Mouse (Mus musculus): ENCODE data around the gene Nmral1. TPM values are rescaled to one million over a fixed set of nuclear protein-coding genes. Genes with fewer than 3 reads are reported as not detected.
"Not testable (repeated sequence)": the region's sequence is repeated elsewhere in the genome, so short reads cannot be mapped to it uniquely, and the experiment has no call there.

Gene Nmral1
- 51.3 and 52.5 TPM in 2 replicates for polyA plus RNA-seq (2015; fragmentation: Nextera tagmentation; extraction: Ambion mirVana)

GRCm38 (mm10) chr16:4718753-4719518 is at the start of gene Nmral1:
Nmral1 (minus strand) TSS chr16:4719356.
- Histone ChIP-seq H3K27me3 (no peaks in the 10 kb centered on the region), H3K27ac (replicated peaks) (peak within 1 kb of the TSS; percentile 76), H3K4me1 (peaks cover 3% of the 10 kb centered on the region; the same call in 1 of the 2 replicates), H3K36me3 (peaks cover 23% of the 10 kb centered on the region), H3K4me3 (replicated peaks) (peak within 1 kb of the TSS; percentile 69), H3K9me3 (replicated peaks) (no peaks in the 10 kb centered on the region), H3K4me2 (replicated peaks) (peak within 1 kb of the TSS; percentile 79), H3K9ac (peak within 1 kb of the TSS; percentile 46)
- WGBS, result 12% methylated on average over 33 of the region's 33 CpGs
- peak; percentile 81 for ATAC-seq (ENCODE audit: insufficient number of reproducible peaks, low FRiP score, low TSS enrichment, low read depth)

GRCm38 (mm10) chr16:4768719-4769118 is 49.6 kb upstream of the Nmral1 start:
- Histone ChIP-seq H3K27ac (replicated peaks) (no peak overlapping the region), H3K9ac (no peak overlapping the region), H3K27me3 (no peaks in the 10 kb centered on the region), H3K4me3 (replicated peaks) (no peak overlapping the region), H3K36me3 (peaks cover 67% of the 10 kb centered on the region), H3K4me2 (replicated peaks) (no peak overlapping the region), H3K9me3 (replicated peaks) (no peaks in the 10 kb centered on the region), H3K4me1 (peaks cover 8% of the 10 kb centered on the region)
- 89% methylated on average over 5 of the region's 5 CpGs for WGBS
- no peak for ATAC-seq (ENCODE audit: insufficient number of reproducible peaks, low FRiP score, low TSS enrichment, low read depth)

GRCm38 (mm10) chr16:4767012-4767790 is 48.0 kb upstream of the Nmral1 start:
- ATAC-seq (ENCODE audit: insufficient number of reproducible peaks, low FRiP score, low TSS enrichment, low read depth), result no peak
- H3K4me2 ChIP-seq (replicated peaks), result no peak overlapping the region
- H3K4me3 ChIP-seq (replicated peaks), result no peak overlapping the region
- no peaks in the 10 kb centered on the region for H3K27me3 ChIP-seq
- no peak overlapping the region for H3K9ac ChIP-seq
- H3K9me3 ChIP-seq (replicated peaks), result no peaks in the 10 kb centered on the region
- WGBS, result 79% methylated on average over 6 of the region's 6 CpGs
- H3K36me3 ChIP-seq, result peaks cover 71% of the 10 kb centered on the region
- H3K4me1 ChIP-seq, result no peaks in the 10 kb centered on the region
- H3K27ac ChIP-seq (replicated peaks), result no peak overlapping the region

- H3K36me3 ChIP-seq, result peaks cover 71% of the 10 kb centered on the region
- no peak overlapping the region for H3K4me3 ChIP-seq (replicated peaks)
- no peak overlapping the region for H3K9ac ChIP-seq
- H3K27ac ChIP-seq (replicated peaks), result no peak overlapping the region
- no peak overlapping the region for H3K4me2 ChIP-seq (replicated peaks)
- no peaks in the 10 kb centered on the region for H3K27me3 ChIP-seq
- WGBS, result 87% methylated on average over 2 of the region's 2 CpGs
- H3K4me1 ChIP-seq, result no peaks in the 10 kb centered on the region
- no peaks in the 10 kb centered on the region for H3K9me3 ChIP-seq (replicated peaks)
- ATAC-seq (ENCODE audit: insufficient number of reproducible peaks, low FRiP score, low TSS enrichment, low read depth), result no peak
Observed at GRCm38 (mm10) chr16:4765852-4766251, 46.7 kb upstream of the Nmral1 start.

GRCm38 (mm10) chr16:4763276-4763675 is 44.1 kb upstream of the Nmral1 start:
- 40% methylated on average over 2 of the region's 2 CpGs for WGBS
- no peak for ATAC-seq (ENCODE audit: insufficient number of reproducible peaks, low FRiP score, low TSS enrichment, low read depth)
- H3K4me1 ChIP-seq, result no peaks in the 10 kb centered on the region

GRCm38 (mm10) chr16:4762437-4762836 is 43.3 kb upstream of the Nmral1 start:
- no peak overlapping the region for H3K9ac ChIP-seq
- H3K4me3 ChIP-seq (replicated peaks), result no peak overlapping the region
- H3K27ac ChIP-seq (replicated peaks), result no peak overlapping the region
- H3K4me1 ChIP-seq, result no peaks in the 10 kb centered on the region
- H3K36me3 ChIP-seq, result peaks cover 40% of the 10 kb centered on the region
- 92% methylated on average over 4 of the region's 4 CpGs for WGBS
- H3K9me3 ChIP-seq (replicated peaks), result no peaks in the 10 kb centered on the region
- ATAC-seq (ENCODE audit: insufficient number of reproducible peaks, low FRiP score, low TSS enrichment, low read depth), result no peak
- H3K4me2 ChIP-seq (replicated peaks), result no peak overlapping the region
- no peaks in the 10 kb centered on the region for H3K27me3 ChIP-seq

More at GRCm38 (mm10) chr16:4763276-4763675, 44.1 kb upstream of the Nmral1 start:
- H3K4me3 ChIP-seq (replicated peaks), result no peak overlapping the region
- no peaks in the 10 kb centered on the region for H3K9me3 ChIP-seq (replicated peaks)
- no peak overlapping the region for H3K9ac ChIP-seq
- no peak overlapping the region for H3K27ac ChIP-seq (replicated peaks)
- peaks cover 49% of the 10 kb centered on the region for H3K36me3 ChIP-seq
- H3K27me3 ChIP-seq, result no peaks in the 10 kb centered on the region
- no peak overlapping the region for H3K4me2 ChIP-seq (replicated peaks)

GRCm38 (mm10) chr16:4756660-4757335 is 37.6 kb upstream of the Nmral1 start:
- not testable (repeated sequence) for H3K9me3 ChIP-seq (replicated peaks); H3K36me3 ChIP-seq; H3K4me1 ChIP-seq; H3K27me3 ChIP-seq
- H3K9ac ChIP-seq, result peak overlapping the region; percentile 9; the same call in 1 of the 2 replicates
- 1% methylated on average over 38 of the region's 42 CpGs for WGBS
- peak overlapping the region; percentile 71 for H3K27ac ChIP-seq (replicated peaks)
- peak; percentile 76 for ATAC-seq (ENCODE audit: insufficient number of reproducible peaks, low FRiP score, low TSS enrichment, low read depth)
- peak overlapping the region; percentile 40 for H3K4me3 ChIP-seq (replicated peaks)
- H3K4me2 ChIP-seq (replicated peaks), result peak overlapping the region; percentile 38

GRCm38 (mm10) chr16:4754045-4754444 is 34.9 kb upstream of the Nmral1 start:
- Histone ChIP-seq H3K4me2 (replicated peaks) (no peak overlapping the region), H3K27me3 (no peaks in the 10 kb centered on the region), H3K36me3 (no peaks in the 10 kb centered on the region), H3K27ac (replicated peaks) (no peak overlapping the region), H3K4me3 (replicated peaks) (no peak overlapping the region), H3K4me1 (0 out of 2 replicates have a peak, but pooled peaks cover 6% of the 10 kb centered on the region), H3K9ac (no peak overlapping the region), H3K9me3 (replicated peaks) (no peaks in the 10 kb centered on the region)
- 88% methylated on average over 3 of the region's 3 CpGs for WGBS
- no peak for ATAC-seq (ENCODE audit: insufficient number of reproducible peaks, low FRiP score, low TSS enrichment, low read depth)

- no peak overlapping the region for H3K4me2 ChIP-seq (replicated peaks)
- H3K4me3 ChIP-seq (replicated peaks), result no peak overlapping the region
- H3K9ac ChIP-seq, result no peak overlapping the region
- 86% methylated on average over 3 of the region's 3 CpGs for WGBS
- H3K4me1 ChIP-seq, result 0 out of 2 replicates have a peak, but pooled peaks cover 6% of the 10 kb centered on the region
- no peaks in the 10 kb centered on the region for H3K27me3 ChIP-seq
- no peak for ATAC-seq (ENCODE audit: insufficient number of reproducible peaks, low FRiP score, low TSS enrichment, low read depth)
- H3K27ac ChIP-seq (replicated peaks), result no peak overlapping the region
- no peaks in the 10 kb centered on the region for H3K36me3 ChIP-seq
- no peaks in the 10 kb centered on the region for H3K9me3 ChIP-seq (replicated peaks)
Observed at GRCm38 (mm10) chr16:4752155-4752554, 33.0 kb upstream of the Nmral1 start.

GRCm38 (mm10) chr16:4742186-4742585 is 23.0 kb upstream of the Nmral1 start:
- Histone ChIP-seq H3K9me3 (replicated peaks) (no peaks in the 10 kb centered on the region), H3K27ac (replicated peaks) (no peak overlapping the region), H3K4me1 (no peaks in the 10 kb centered on the region), H3K27me3 (no peaks in the 10 kb centered on the region), H3K9ac (no peak overlapping the region), H3K36me3 (peaks cover 7% of the 10 kb centered on the region; the same call in 1 of the 2 replicates), H3K4me3 (replicated peaks) (no peak overlapping the region), H3K4me2 (replicated peaks) (no peak overlapping the region)
- no peak for ATAC-seq (ENCODE audit: insufficient number of reproducible peaks, low FRiP score, low TSS enrichment, low read depth)
- WGBS, result 100% methylated on average over 1 of the region's 1 CpGs

GRCm38 (mm10) chr16:4739994-4740393 is 20.8 kb upstream of the Nmral1 start:
- Histone ChIP-seq H3K27me3 (no peaks in the 10 kb centered on the region), H3K4me1 (no peaks in the 10 kb centered on the region; the same call in 1 of the 2 replicates), H3K9me3 (replicated peaks) (no peaks in the 10 kb centered on the region), H3K27ac (replicated peaks) (no peak overlapping the region), H3K4me3 (replicated peaks) (no peak overlapping the region), H3K4me2 (replicated peaks) (no peak overlapping the region), H3K9ac (no peak overlapping the region), H3K36me3 (peaks cover 12% of the 10 kb centered on the region)
- 79% methylated on average over 2 of the region's 2 CpGs for WGBS
- ATAC-seq (ENCODE audit: insufficient number of reproducible peaks, low FRiP score, low TSS enrichment, low read depth), result no peak
